Comparison of ENCODE assay signal across 20 mouse cellular contexts in the genomic region with DNA sequence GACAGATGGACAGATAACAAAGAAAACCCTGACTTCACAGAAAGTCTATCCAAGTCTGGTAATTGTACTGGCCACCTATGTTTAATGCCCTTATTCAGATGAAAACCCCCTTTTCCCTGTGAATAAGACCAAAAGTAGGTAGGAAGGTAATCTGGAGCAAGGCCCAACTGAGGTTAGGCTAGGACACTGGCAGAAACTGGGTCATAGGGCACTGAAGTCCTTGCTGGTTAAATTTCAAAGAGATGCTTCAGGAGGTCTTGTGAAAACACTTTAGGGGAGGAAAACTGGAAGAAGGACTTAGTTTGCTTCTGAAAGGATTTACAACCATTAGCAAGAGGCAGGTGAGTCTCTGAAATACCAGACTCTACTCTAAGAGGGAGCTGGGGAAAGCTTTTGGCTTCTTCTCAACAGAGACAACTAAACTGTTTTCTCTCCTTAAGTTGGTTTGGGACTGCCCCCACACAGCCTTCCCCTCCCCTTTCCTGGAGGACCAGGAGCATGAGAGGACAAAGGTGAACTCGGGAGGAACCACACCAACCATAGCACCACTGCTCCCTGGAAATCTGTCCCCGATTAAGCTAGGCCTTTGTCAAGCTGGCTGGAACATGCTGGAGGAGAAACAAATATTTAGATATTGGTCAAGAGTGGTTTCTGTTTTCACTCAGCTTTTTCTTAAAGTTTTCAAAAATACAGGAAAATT. TPM values are rescaled to one million over a fixed set of nuclear protein-coding genes. Genes with fewer than 3 reads are reported as not detected.
"Had no signal": no experiment of that assay in that cellular context is flagged by ENCODE, and none has a peak within 500 bp of the region (broad histone marks: within the 10 kb centered on the region; RNA-seq: fewer than 3 reads in every experiment).

No protein-coding gene starts in this region.

- DNase-seq: left cerebral cortex, postnatal 4 days; lung, embryonic 14.5 days; lung, postnatal 10 days; lung, postnatal 4 days; retina, postnatal 1 day; right cerebral cortex, postnatal 4 days; spleen, adult 18-20 months; thymus, adult 2 months; thymus, postnatal 25 days had no signal

- H3K9ac ChIP-seq: limb, embryonic 13.5 days; liver, embryonic 12.5 days; stomach, embryonic 15.5 days had no signal

- ATAC-seq: inflammation-experienced regulatory T-cells, adult 6 months; intestine, postnatal 0 days; liver, embryonic 12.5 days had no signal

- H3K27me3 ChIP-seq: limb, embryonic 13.5 days; liver, embryonic 12.5 days; midbrain, embryonic 15.5 days; neural tube, embryonic 13.5 days; stomach, embryonic 15.5 days had no signal

- H3K9me3 ChIP-seq: limb, embryonic 13.5 days; liver, embryonic 12.5 days; midbrain, embryonic 10.5 days; midbrain, embryonic 15.5 days; neural tube, embryonic 13.5 days; stomach, embryonic 15.5 days had no signal

- H3K36me3 ChIP-seq: limb, embryonic 13.5 days; liver, embryonic 12.5 days; midbrain, embryonic 10.5 days; midbrain, embryonic 15.5 days; neural tube, embryonic 13.5 days; stomach, embryonic 15.5 days had no signal

- H3K4me3 ChIP-seq: liver, embryonic 12.5 days had no signal

- H3K27ac ChIP-seq: limb, embryonic 13.5 days; liver, embryonic 12.5 days; midbrain, embryonic 15.5 days; neural tube, embryonic 13.5 days; stomach, embryonic 15.5 days had no signal

RNA-seq across cellular contexts. Expression of a gene that starts 20.6 kb away (rescaled TPM):
- polyA plus RNA-seq: inflammation-experienced regulatory T-cells, adult 6 months; limb, embryonic 13.5 days; lung, embryonic 14.5 days; urinary bladder, adult 2 months had no signal

RNA-seq across cellular contexts. Expression of a gene that starts 47.3 kb away (rescaled TPM):
- polyA plus RNA-seq: inflammation-experienced regulatory T-cells, adult 6 months; limb, embryonic 13.5 days; liver, embryonic 12.5 days; liver, embryonic 16.5 days; lung, embryonic 14.5 days; stomach, embryonic 15.5 days; testis, adult 2 months; urinary bladder, adult 2 months had no signal
